9 mouse cellular contexts compared by ENCODE assay signal in the genomic region with DNA sequence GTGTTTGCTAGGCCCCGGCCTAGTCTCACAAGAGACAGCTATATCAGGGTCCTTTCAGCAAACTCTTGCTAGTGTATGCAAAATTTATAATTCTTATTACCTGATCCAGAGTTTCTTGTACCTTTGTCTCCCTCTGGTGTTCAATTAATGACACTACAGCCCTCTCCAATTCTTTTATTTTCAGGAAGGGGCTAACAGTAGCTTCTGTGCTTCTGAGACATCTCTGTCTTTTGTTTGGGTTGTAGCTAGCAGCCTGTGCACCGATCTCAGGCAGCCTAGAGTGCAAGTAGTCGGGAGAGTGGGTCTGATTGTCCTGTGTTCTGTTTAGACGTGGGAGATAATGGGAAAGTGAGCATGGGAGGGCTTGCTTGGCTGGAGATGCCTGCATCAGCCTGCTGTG. TPM values are rescaled to one million over a fixed set of nuclear protein-coding genes. Genes with fewer than 3 reads are reported as not detected.
A peak's percentile ranks its signal among the peaks of the same experiment; 100 is the strongest.
DNase-seq lines count a peak whose midpoint lies in the region; ATAC-seq and TF ChIP-seq lines count a peak whose summit lies in the region.
"Had no signal": no experiment of that assay in that cellular context is flagged by ENCODE, and none has a peak within 500 bp of the region (broad histone marks: within the 10 kb centered on the region; RNA-seq: fewer than 3 reads in every experiment).

No protein-coding gene starts in this region.

- WGBS in lung, postnatal 0 days = 20% methylated on average over 4 of the region's 4 CpGs
- 15% methylated on average over 4 of the region's 4 CpGs for WGBS in lung, adult 2 months

- ATAC-seq in lung, postnatal 0 days = no peak
- peak; percentile 76 for ATAC-seq in neutrophil, adult 5-6 weeks (ENCODE audit: extremely low read depth, insufficient number of reproducible peaks, low FRiP score, poor library complexity, severe bottlenecking)

- H3K36me3 ChIP-seq in lung, postnatal 0 days (ENCODE audit: insufficient read depth, low read length) = peaks cover 7% of the 10 kb centered on the region
- H3K36me3 ChIP-seq: hindbrain, embryonic 15.5 days had no signal

- TF ChIP-seq CTCF in gastrocnemius, adult 2 months (IDR thresholded peaks at IDR 0.05) = peak; percentile 77
- TF ChIP-seq CTCF in lung, postnatal 0 days (IDR thresholded peaks at IDR 0.05) = peak; percentile 73
- no peak for TF ChIP-seq CTCF in lung, adult 2 months (IDR thresholded peaks at IDR 0.05; ENCODE audit: insufficient read depth, low read length)

- no peaks in the 10 kb centered on the region for H3K27me3 ChIP-seq in lung, postnatal 0 days (replicated peaks; ENCODE audit: insufficient read depth, low read length)
- H3K27me3 ChIP-seq: hindbrain, embryonic 15.5 days had no signal

- TF ChIP-seq EP300 in lung, postnatal 0 days (IDR thresholded peaks at IDR 0.05) = no peak

- H3K9ac ChIP-seq in lung, postnatal 0 days (replicated peaks; ENCODE audit: low read depth) = no peak overlapping the region
- H3K9ac ChIP-seq: hindbrain, embryonic 15.5 days had no signal

- H3K4me3 ChIP-seq in gastrocnemius, adult 2 months = no peak overlapping the region
- H3K4me3 ChIP-seq in lung, postnatal 0 days (ENCODE audit: low read depth, low read length) = no peak overlapping the region
- no peak overlapping the region for H3K4me3 ChIP-seq in lung, adult 2 months (replicated peaks; ENCODE audit: extremely low read depth, low read depth, low read length)
- H3K4me3 ChIP-seq: hindbrain, embryonic 15.5 days had no signal

- no peak overlapping the region for H3K27ac ChIP-seq in gastrocnemius, adult 2 months
- no peak overlapping the region for H3K27ac ChIP-seq in lung, postnatal 0 days (ENCODE audit: low read length)
- H3K27ac ChIP-seq: hindbrain, embryonic 15.5 days had no signal

- no peaks in the 10 kb centered on the region for H3K9me3 ChIP-seq in lung, postnatal 0 days (ENCODE audit: low read length)
- H3K9me3 ChIP-seq: hindbrain, embryonic 15.5 days had no signal

- no peaks in the 10 kb centered on the region for H3K4me1 ChIP-seq in lung, postnatal 0 days (ENCODE audit: insufficient read depth, low read depth, low read length)
- H3K4me1 ChIP-seq in lung, adult 2 months (ENCODE audit: control insufficient read depth, insufficient read depth, low read length) = no peaks in the 10 kb centered on the region
- H3K4me1 ChIP-seq: hindbrain, embryonic 15.5 days had no signal

- no peak for DNase-seq in gastrocnemius, adult 2 months
- no peak for DNase-seq in gastrocnemius, postnatal 4 days (ENCODE audit: low spot score in 2 of 2)
- DNase-seq in lung, postnatal 0 days (ENCODE audit: low spot score) = peak; percentile 66
- DNase-seq in lung, adult 2 months = no peak
- peak; percentile 12 for DNase-seq in c-Kit-positive CD71-negative TER-119-negative erythroid progenitor cells, embryonic 14.5 days (ENCODE audit: low read depth)
- DNase-seq in urinary bladder, adult 18-20 months (ENCODE audit: low spot score in 2 of 2) = no peak
- no peak for DNase-seq in cerebellum, postnatal 25 days

- intact Hi-C loops in gastrocnemius, adult 2 months (cut with DNase I) = loop anchor here (5.0 kb wide), 1 partner anchor 260 kb away; no protein-coding TSS in a partner anchor

- H3K4me2 ChIP-seq in lung, postnatal 0 days (replicated peaks; ENCODE audit: low read depth, low read length) = no peak overlapping the region
- H3K4me2 ChIP-seq: hindbrain, embryonic 15.5 days had no signal

- no peak for TF ChIP-seq POLR2A in lung, adult 2 months (IDR thresholded peaks at IDR 0.05; ENCODE audit: borderline replicate concordance, extremely low read depth, low read depth, low read length)

RNA-seq across cellular contexts. Expression of a gene that starts 42.9 kb away (rescaled TPM):
- 1 to 10 TPM; 3.5 to 5.4 TPM for total RNA-seq in gastrocnemius, adult 2 months (2021)
- total RNA-seq in gastrocnemius, postnatal 4 days (2021) = 10 to 100 TPM; 16.7 to 22.8 TPM
- 21.7 and 25.0 TPM in 2 replicates for polyA plus RNA-seq in lung, postnatal 0 days (2015; fragmentation: Nextera tagmentation; extraction: Ambion mirVana)
- 3.5 and 5.7 TPM in 2 replicates for polyA plus RNA-seq in lung, adult 2 months (2012; rRNA removed)
- total RNA-seq in neutrophil, adult 5-6 weeks (2017) = 63.4 and 84.0 TPM in 2 replicates

Comparison
In these comparisons a context has a peak if more than half of its experiments do, and no peak if none do; other contexts are left out.
1. DNase-seq: peak in lung, postnatal 0 days (single experiment) and c-Kit-positive CD71-negative TER-119-negative erythroid progenitor cells, embryonic 14.5 days (single experiment); none in gastrocnemius, adult 2 months (single experiment), gastrocnemius, postnatal 4 days (0 of 2), lung, adult 2 months (single experiment), urinary bladder, adult 18-20 months (0 of 2) and cerebellum, postnatal 25 days (0 of 2).